ENCODE assay signal across 13 mouse cellular contexts in genomic region chr13:44651259-44652238, GRCm38 (mm10).
DNase-seq lines count a peak whose midpoint lies in the region; ATAC-seq lines count a peak whose summit lies in the region.
"Had no signal": no experiment of that assay in that cellular context is flagged by ENCODE, and none has a peak within 500 bp of the region (broad histone marks: within the 10 kb centered on the region; RNA-seq: fewer than 3 reads in every experiment).

No protein-coding gene starts in this region.

- peak; percentile 60 for DNase-seq in forebrain, embryonic 11.5 days (ENCODE audit: low spot score)
- DNase-seq in kidney, postnatal 36 days = peak; percentile 9 to 10
- DNase-seq in kidney, adult 8-10 months = no peak
- DNase-seq in embryonic facial prominence, embryonic 11.5 days (ENCODE audit: low spot score) = peak; percentile 64
- DNase-seq in ovary, adult 18-20 months (ENCODE audit: low spot score) = no peak
- DNase-seq: thymus, postnatal 25 days had no signal

- H3K9me3 ChIP-seq in forebrain, embryonic 11.5 days (ENCODE audit: control insufficient read depth, low read length) = no peaks in the 10 kb centered on the region
- H3K9me3 ChIP-seq in forebrain, embryonic 12.5 days = no peaks in the 10 kb centered on the region
- H3K9me3 ChIP-seq in embryonic facial prominence, embryonic 11.5 days (replicated peaks; ENCODE audit: control insufficient read depth, low read length) = no peaks in the 10 kb centered on the region
- no peaks in the 10 kb centered on the region for H3K9me3 ChIP-seq in midbrain, embryonic 15.5 days
- H3K9me3 ChIP-seq: heart, embryonic 10.5 days; liver, embryonic 15.5 days had no signal

- H3K36me3 ChIP-seq in forebrain, embryonic 11.5 days (ENCODE audit: control insufficient read depth, insufficient read depth, low read length) = no peaks in the 10 kb centered on the region
- no peaks in the 10 kb centered on the region for H3K36me3 ChIP-seq in forebrain, embryonic 12.5 days (replicated peaks)
- H3K36me3 ChIP-seq in embryonic facial prominence, embryonic 11.5 days (replicated peaks; ENCODE audit: control insufficient read depth, insufficient read depth, low read depth, low read length) = no peaks in the 10 kb centered on the region
- H3K36me3 ChIP-seq in midbrain, embryonic 15.5 days (replicated peaks) = no peaks in the 10 kb centered on the region
- H3K36me3 ChIP-seq: heart, embryonic 10.5 days; liver, embryonic 15.5 days had no signal

- no peak for ATAC-seq in forebrain, embryonic 11.5 days (replicated peaks; ENCODE audit: low FRiP score)
- no peak for ATAC-seq in forebrain, embryonic 12.5 days (ENCODE audit: low FRiP score)
- no peak for ATAC-seq in embryonic facial prominence, embryonic 11.5 days (replicated peaks; ENCODE audit: insufficient number of reproducible peaks, low FRiP score, low TSS enrichment, low read depth)
- ATAC-seq in midbrain, embryonic 15.5 days (replicated peaks) = 0 out of 2 replicates have a peak, but pooled peaks have one; percentile 39
- ATAC-seq in CD4-positive, CD25-positive, alpha-beta regulatory T cell, adult 4 months = no peak

- H3K27ac ChIP-seq in forebrain, embryonic 11.5 days (ENCODE audit: low read depth, low read length) = no peak overlapping the region
- no peak overlapping the region for H3K27ac ChIP-seq in forebrain, embryonic 12.5 days
- no peak overlapping the region for H3K27ac ChIP-seq in embryonic facial prominence, embryonic 11.5 days (replicated peaks; ENCODE audit: low read depth, low read length)
- H3K27ac ChIP-seq in midbrain, embryonic 15.5 days = no peak overlapping the region
- H3K27ac ChIP-seq: heart, embryonic 10.5 days; liver, embryonic 15.5 days; macrophage had no signal

- H3K4me2 ChIP-seq in forebrain, embryonic 11.5 days (ENCODE audit: low read depth, low read length, severe bottlenecking) = 0 out of 2 replicates have a peak overlapping the region, but pooled peaks have one; percentile 9
- H3K4me2 ChIP-seq in forebrain, embryonic 12.5 days = no peak overlapping the region
- H3K4me2 ChIP-seq in embryonic facial prominence, embryonic 11.5 days (ENCODE audit: low read depth, low read length) = no peak overlapping the region; the same call in 1 of the 2 replicates
- no peak overlapping the region for H3K4me2 ChIP-seq in midbrain, embryonic 15.5 days
- H3K4me2 ChIP-seq: liver, embryonic 15.5 days had no signal

- H3K9ac ChIP-seq in forebrain, embryonic 11.5 days (ENCODE audit: low read length) = no peak overlapping the region
- H3K9ac ChIP-seq in forebrain, embryonic 12.5 days = no peak overlapping the region
- H3K9ac ChIP-seq in embryonic facial prominence, embryonic 11.5 days (replicated peaks; ENCODE audit: low read length) = no peak overlapping the region
- no peak overlapping the region for H3K9ac ChIP-seq in midbrain, embryonic 15.5 days
- H3K9ac ChIP-seq: liver, embryonic 15.5 days had no signal

- 8% methylated on average over 22 of the region's 22 CpGs for WGBS in forebrain, embryonic 11.5 days
- WGBS in forebrain, embryonic 12.5 days = 9% methylated on average over 22 of the region's 22 CpGs
- WGBS in embryonic facial prominence, embryonic 11.5 days = 10% methylated on average over 22 of the region's 22 CpGs
- 17% methylated on average over 22 of the region's 22 CpGs for WGBS in midbrain, embryonic 15.5 days

- no peak overlapping the region for H3K4me3 ChIP-seq in forebrain, embryonic 11.5 days (ENCODE audit: low read depth, low read length)
- no peak overlapping the region for H3K4me3 ChIP-seq in forebrain, embryonic 12.5 days (replicated peaks)
- H3K4me3 ChIP-seq in embryonic facial prominence, embryonic 11.5 days (ENCODE audit: low read depth, low read length) = no peak overlapping the region
- no peak overlapping the region for H3K4me3 ChIP-seq in midbrain, embryonic 15.5 days
- H3K4me3 ChIP-seq: heart, embryonic 10.5 days; liver, embryonic 15.5 days; myocyte had no signal

- H3K27me3 ChIP-seq in forebrain, embryonic 11.5 days (ENCODE audit: control insufficient read depth, insufficient read depth, low read length) = no peaks in the 10 kb centered on the region
- peaks cover 11% of the 10 kb centered on the region; the same call in 1 of the 2 replicates for H3K27me3 ChIP-seq in forebrain, embryonic 12.5 days
- no peaks in the 10 kb centered on the region for H3K27me3 ChIP-seq in embryonic facial prominence, embryonic 11.5 days (ENCODE audit: control insufficient read depth, insufficient read depth, low read length)
- 0 out of 2 replicates have a peak, but pooled peaks cover 4% of the 10 kb centered on the region for H3K27me3 ChIP-seq in midbrain, embryonic 15.5 days (replicated peaks)

- H3K4me1 ChIP-seq in forebrain, embryonic 11.5 days (replicated peaks; ENCODE audit: control insufficient read depth, insufficient read depth, low read length) = peaks cover 8% of the 10 kb centered on the region
- H3K4me1 ChIP-seq in forebrain, embryonic 12.5 days = peaks cover 18% of the 10 kb centered on the region
- no peaks in the 10 kb centered on the region for H3K4me1 ChIP-seq in embryonic facial prominence, embryonic 11.5 days (ENCODE audit: control insufficient read depth, insufficient read depth, low read length)
- peaks cover 7% of the 10 kb centered on the region; the same call in 1 of the 2 replicates for H3K4me1 ChIP-seq in midbrain, embryonic 15.5 days
- H3K4me1 ChIP-seq: heart, embryonic 10.5 days; liver, embryonic 15.5 days had no signal

Comparison
In these comparisons a context has a peak if more than half of its experiments do, and no peak if none do; other contexts are left out.
1. DNase-seq: peak in forebrain, embryonic 11.5 days (single experiment), kidney, postnatal 36 days (2 of 2) and embryonic facial prominence, embryonic 11.5 days (single experiment); none in kidney, adult 8-10 months (0 of 2) and ovary, adult 18-20 months (single experiment).